In the genomic region with DNA sequence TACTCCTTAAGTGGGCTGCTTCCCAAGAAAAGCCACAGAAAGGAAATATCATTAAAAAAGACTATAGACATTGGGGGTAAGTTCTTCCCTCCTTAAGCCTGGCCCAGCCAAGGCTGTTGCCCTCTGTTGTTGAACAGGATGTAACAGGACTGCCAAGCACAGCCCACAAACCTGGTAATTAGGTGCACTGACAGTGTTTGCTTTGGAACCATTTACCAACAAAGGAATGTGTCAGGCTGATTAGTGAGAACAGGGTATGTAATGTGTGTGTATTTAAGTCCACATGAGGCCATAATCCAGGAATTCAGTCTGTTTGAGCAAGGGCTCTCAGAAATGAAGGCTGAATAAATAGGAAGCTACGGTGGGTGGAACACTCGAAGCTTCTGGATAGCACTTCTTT, we compare ENCODE assay signal across 8 mouse cellular contexts.
A peak's percentile ranks its signal among the peaks of the same experiment; 100 is the strongest.
DNase-seq lines count a peak whose midpoint lies in the region.

No protein-coding gene starts in this region.

- DNase-seq in 3134 (ENCODE audit: extremely low read depth, insufficient read length, low spot score) (peak; percentile 59), MN1 (ENCODE audit: low spot score) (no peak)
- peak; percentile 94 for DNase-seq in Muller cell, postnatal 12 days (ENCODE audit: inconsistent ontology term)
- DNase-seq in heart, postnatal 4 days, result peak; percentile 37
- DNase-seq in lung, adult 18-20 months, result peak; percentile 78 to 87
- no peak for DNase-seq in cerebellum, adult 11 months
- no peak for DNase-seq in urinary bladder, postnatal 25 days (ENCODE audit: low spot score)
- DNase-seq in layer of hippocampus, adult 8-10 months (ENCODE audit: low spot score in 2 of 2), result no peak

Comparison
In these comparisons a context has a peak if more than half of its experiments do, and no peak if none do; other contexts are left out.
1. DNase-seq: peak in 3134 (single experiment), Muller cell, postnatal 12 days (single experiment), heart, postnatal 4 days (single experiment) and lung, adult 18-20 months (2 of 2); none in cerebellum, adult 11 months (single experiment), urinary bladder, postnatal 25 days (single experiment), layer of hippocampus, adult 8-10 months (0 of 2) and MN1 (single experiment).